Mouse (Mus musculus) right cerebral cortex, adult 2 months (tissue): ENCODE measurements at regions not wholly inside any gene's neighbourhood (a gene's known extent, or its start where the extent isn't known, plus 50 kb on each side); places are given as distances from the start of the nearest gene placed in this dataset.

Experiments used
- DNase-seq, 2 experiments: peaks; one replicate each; pipeline ENCODE4 v3.0.0; 2021 to 2022; ENCODE audit warnings: low spot score in 2 of 2

DNA sequence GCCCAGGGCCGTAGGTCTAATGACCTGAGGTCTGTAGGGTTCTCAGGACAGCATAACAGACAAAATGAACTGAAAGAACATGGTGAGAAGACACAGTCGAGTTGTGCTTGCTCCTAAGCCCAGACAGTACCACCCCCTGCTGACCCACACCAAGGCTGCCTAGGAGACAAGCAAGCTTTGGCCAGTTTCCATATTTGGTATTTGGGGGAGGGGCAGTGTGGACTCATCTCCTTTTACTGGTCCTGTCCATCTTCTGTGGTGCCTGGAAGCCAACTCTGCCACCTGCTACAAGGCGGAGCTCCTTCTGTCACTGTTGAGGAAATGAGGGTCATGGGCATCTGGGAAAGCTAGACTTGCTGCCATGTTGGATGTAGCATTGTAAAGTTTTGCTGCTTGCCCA lies 68.9 kb downstream of the Tex29 start:
- DNase-seq, result no peak

DNA sequence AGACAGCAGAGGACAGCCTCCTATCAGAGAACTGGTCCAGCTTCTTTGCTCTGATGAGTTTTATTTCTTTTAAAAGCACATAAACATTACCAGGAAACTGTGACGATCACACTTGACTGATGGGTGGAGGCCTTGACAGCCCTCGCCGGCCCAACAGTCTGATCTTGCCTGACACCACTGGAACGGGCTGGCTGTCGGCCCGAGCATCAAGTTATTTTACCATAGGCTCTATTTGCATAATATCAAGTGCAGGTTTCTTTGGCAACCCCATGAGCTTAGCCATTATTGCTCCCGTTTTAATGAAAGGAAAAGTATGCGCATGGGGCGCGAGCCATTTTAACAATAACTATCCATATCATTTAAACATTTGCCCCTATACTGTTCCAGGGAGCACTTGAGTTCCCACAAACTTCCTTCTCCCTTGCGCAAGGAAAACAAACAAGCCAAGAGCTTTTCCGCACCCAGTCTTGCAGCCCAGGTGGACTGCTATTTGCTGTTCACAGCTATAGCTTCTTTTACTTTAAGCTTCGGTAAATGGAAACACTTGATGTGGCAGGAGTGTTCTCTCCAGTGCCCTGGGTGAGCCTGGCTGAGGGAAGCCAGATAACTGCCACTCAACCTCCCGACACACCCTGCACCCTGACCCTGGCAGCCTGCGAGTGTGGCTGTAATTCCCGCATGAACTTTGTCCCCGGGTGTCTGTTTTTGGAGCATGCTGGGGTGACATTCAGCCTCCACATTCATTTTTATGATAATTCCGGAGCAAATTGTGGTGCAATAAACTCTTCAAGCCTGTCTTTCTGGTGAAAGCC lies 71.6 kb downstream of the Tex29 start:
- DNase-seq, result no peak

DNA sequence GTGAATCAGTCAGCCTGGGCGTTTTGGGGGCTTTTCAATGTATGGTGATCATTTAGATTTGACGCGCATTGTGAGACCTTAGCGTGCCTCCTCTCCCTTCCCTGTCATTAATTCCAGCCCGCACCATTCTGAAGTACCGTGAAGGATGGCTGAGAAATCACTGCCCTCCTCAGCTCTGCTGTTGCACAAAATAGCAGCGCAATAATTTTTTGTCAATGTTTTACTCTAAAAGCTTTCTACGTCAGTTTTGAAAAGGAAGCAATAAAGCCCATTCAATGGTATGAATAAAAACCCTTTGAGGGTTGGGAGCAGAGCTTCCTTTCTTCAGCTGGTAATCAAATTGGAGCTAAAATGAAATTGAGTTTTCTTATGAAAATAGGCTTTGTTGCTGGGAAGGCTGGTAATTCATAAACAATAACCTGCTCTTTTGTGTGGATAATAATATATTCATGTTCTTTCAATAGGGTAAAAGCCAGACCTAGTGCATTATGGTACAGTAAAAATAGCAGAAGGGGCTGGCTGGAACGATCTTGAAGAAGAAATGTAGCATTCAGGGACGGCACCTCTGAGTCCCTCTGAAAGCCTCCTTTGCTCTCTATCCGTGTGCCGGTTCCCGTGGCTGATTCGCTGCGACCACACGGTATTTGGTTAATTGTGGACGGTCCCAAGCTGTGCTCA lies 72.3 kb downstream of the Tex29 start:
- DNase-seq, result no peak

DNA sequence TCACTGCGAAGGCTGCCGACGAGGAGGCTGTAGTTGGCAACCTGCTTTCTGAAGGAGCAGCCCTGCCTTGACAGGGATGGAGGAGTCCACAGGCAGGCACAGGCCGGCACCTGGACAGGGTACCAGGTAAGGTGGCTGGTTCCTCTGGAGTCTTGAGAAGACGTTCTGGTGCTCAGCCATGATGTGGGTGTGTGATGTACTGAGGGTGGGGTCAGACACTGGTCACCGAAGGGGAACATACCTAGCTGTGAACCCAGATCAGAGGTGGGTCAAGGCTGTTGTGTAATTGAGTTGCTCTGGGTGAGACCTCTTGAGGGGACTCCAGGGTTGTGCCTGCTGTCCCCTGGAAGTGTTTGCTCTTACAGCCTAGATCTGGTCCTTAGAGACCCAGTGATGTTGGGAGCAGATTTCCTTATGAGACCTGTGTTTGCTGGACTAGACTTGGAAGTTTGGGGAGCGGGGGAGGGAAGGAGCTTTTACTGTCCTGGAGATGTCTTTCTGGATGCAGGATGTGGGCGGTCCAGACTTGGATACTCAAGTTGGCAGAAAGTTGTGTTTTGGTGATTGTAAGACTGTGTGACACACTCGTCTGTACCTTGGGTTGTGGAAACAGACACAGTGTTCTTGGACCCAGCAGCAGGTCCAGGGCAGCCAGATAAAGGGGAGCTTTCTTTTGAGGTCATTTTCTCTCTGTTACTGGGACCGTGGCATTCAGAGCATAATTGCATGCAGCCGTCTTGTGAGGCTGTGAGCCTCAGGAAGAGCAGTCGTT lies 73.0 kb downstream of the Tex29 start:
- no peak for DNase-seq

DNA sequence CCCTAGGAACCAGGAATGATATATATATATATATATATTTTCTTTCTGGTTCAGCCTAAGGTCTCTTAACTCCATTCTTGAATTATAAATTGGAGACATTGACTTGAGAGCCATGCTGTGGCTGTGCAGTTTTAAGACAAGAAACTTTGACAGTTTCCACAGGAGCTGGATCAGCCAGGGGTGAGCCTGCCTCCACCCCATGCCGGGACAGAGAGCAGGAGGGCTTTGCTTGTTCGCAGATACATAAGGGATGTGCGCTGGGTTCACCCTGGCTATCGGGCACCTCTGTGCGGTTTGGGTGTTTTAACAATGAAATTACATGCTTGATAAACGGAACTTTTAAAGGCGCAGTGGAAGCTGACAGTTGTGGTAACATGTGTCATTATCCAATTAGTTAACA lies 73.9 kb downstream of the Tex29 start:
- no peak for DNase-seq

DNA sequence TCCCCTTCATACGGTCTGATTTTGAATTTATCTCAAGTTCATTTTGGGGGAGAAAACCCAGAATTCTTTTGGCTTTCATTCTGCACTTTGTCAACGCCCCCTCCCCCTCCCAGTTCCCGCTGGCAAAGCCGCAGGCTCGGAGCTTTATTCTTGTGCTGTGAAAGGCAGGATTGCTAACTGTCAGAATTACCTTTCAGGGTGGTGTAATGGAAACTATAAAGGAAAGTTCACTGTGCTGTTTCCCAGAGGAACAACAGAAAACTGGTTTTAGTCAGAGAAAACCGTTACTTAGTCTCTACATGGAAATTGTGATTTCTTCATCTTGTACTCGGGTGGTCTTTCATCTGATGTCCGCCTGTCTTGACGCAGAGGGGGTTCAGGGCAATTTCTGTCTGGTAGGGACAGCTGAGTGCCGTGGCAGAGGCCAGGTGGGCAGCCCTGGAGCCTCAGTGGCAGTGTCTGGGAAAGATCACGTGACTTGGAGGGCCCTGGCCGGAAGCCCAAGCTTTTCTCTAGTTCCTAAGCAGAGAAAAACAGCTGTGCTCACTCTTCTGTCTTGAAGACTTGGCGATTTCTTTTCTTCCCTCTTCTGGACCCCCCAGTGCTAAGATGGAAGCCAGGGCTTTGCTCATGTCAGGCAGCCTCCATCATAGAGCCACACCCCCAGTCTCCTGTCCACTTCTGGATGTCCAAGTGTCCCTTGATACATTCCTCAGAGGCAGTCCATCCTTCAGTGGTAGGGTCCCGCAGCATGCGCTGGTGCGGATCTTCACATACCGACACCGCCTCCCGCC lies 74.6 kb downstream of the Tex29 start:
- peak in 1 of 2 experiments; percentile 9 for DNase-seq

DNA sequence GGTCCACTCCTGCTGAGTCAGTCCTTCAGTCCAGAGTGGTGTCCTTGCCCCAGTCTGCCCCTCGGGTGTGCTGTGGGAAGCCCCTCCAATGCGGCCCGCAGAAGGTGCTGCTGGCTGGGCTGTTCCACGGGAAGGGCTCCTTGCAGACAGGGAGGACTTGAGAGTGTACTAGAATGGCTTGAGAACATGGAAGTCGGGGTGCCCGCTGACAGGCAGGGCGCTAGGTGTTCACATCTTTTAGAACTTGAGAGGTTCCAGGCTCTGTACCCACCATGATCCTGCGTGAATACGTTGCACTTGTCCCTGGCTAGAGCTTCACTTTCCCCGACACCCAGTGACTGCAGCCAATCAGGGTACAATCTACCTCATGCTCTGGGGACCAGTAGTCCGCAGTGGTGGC lies 75.4 kb downstream of the Tex29 start:
- no peak for DNase-seq

DNA sequence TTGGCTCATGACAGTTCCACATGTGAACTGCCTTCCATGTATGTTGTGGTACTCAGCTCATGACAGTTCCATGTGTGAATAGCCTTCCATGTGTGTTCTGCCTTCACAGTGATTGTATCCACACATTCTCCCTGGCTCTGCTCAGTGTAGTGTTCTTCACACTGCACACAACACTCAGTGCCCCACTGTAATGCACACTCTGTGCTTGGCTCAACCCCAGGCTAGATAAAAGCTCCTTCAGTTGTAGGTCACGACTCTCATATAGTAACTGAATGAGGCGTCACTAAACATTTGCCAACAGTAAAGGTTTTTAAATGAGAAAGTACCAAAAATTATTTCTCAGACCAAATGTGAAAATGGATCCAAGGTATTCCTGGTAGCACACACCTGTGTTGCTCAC lies 79.6 kb downstream of the Tex29 start:
- DNase-seq, result no peak

DNA sequence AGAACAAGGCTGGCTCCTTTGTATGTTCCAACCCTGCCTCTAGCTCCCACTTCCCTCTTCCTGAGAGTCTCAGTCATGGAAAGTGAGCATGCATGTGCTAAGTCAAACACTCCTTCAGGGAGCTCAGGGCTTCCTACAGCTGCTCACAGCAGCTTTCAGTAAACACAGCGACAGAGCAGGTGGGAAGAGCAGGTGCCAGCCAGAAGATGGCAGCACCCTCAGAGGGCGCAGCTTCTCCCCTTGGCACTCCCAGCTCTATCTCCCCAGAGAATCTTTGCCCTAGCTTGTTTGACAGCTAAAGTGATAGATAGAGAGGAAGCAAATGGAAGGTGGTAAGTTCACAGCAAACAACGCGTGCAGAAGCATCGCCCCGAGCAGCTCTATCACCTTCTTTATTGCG lies 82.8 kb downstream of the Tex29 start:
- no peak for DNase-seq

DNA sequence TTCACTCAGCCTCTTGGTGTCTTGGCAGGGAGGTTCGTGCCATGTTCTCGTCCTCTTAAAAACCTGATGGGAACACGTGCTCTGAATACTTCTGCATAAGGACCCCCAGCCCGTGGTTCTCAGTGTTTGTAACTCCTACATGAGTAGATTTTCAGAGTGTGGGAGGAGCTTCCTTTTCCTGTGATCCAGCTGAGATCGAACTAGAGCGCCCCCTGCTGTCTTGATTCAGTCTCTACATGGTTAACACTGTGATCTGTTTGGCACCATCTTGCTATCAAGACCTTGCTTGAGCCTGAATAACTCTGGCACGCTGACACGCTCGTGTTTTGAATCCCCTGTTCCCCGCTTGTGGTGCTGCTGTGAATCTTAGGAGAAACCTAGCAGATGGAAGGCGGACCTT lies 83.9 kb downstream of the Tex29 start:
- DNase-seq, result peak; percentile 75 to 79

DNA sequence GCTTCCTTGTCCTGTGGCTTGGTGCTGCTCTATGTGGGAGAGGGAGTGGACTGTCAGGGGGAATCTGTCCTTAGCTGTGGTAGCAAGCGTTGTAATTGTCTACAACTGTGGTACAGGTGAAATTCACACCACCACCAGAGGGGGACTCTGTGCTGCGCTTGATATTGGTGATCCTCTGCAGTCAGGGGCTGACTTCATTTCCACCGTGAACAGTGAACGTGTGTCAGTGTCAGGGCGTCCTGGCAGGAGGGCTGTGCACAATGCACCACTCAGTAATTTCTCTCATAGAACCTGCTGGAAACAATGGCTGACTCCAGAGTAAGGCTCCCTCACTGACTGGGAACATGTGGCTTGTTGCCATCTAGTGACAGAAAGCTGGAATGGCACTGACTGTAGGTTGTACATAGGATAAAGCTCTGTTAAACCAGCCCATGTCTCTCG lies 102.6 kb downstream of the Tex29 start:
- peak; percentile 66 to 69 for DNase-seq

DNA sequence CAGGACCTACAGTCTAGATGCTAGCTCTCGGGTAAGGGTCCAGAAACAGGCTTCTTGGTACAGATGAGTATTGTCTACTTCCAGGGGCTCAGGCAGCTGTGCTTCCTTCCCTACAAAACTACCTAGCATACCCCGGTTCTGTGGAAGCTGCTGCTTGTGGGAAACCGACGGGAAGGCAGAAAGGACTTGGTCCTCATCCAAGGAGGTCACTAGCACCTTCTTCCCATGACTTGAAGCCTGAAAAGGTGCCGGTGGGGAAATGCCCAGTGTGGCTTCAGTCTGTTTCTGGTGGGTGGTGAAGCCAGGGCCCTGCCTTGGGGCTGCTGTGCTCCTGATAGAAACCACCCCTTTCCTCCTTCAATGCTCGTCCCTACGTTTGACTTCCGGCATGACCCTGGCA lies 107.5 kb downstream of the Tex29 start:
- no peak for DNase-seq

DNA sequence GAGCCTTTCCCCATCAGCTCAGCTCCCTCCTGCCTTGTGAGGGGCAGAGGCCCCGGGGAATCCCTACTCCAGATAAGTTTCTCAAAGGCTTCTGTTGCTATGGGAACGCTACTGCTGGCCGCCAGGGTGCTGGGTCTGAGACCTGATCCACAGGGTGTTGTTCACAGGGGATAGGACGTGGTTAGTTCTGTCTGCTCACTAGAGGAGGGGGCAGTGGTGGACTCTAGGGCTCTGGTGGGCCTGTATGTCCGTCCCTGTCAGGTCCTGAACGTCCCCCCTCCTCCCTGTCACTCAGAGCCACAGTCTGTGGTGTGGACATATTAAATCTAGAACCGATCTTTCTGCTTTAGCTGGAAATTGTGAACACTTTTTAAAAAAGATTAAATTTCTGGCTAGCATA lies 116.0 kb downstream of the Tex29 start:
- no peak for DNase-seq

DNA sequence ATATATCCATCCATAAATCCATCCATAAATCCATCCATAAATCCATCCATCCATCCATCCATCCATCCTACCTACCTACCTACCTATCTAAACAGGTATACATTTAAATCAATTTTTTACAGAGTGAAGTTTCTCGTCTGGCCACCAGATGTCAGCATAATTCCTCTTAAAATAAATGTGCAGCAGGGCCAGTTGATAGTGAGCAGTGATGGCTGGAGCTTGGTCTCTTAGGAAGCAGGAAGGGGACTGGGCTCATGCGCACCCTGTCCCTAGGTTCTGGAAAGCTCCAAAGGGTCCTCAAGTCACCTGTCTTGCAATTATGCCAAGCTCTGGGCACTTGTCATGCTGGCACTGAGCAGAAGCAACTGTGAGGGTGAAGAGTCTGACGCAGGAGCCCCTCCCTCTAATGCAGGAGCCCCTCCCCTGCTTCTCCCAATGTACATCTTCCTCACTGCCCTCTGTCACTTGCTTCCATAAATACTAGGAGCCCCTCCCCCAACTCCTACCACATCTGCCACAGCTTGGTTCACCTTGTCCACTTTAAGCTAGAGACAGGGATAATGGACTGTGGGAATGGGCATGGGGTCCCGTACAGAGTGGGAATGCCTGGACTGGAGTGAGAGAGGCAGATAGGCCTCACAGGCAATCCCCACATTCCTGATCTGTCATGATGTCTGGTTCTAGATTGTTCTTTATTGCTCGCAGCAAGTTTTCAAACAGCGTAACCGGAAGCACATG lies 116.9 kb downstream of the Tex29 start:
- peak in 1 of 2 experiments; percentile 72 for DNase-seq

DNA sequence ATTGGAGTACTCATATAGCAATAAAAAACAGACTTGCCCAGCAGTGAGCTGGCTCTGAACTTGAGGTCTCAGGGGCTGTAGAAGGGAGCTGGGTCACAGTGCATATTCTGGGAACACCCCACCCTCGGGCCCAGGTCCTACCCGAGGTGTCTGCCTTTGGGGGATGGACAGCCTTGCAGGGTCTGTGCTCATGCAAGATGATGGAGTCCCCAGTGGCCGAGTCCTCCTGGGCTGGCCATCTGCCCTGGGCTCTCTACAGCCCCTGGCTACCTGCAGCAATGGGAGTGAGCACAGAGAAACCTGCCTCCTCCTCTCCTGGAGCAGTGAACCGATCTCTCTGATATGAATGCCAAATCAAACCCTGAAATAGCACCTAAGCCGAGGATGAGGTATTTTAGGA lies 117.9 kb downstream of the Tex29 start:
- DNase-seq, result no peak

DNA sequence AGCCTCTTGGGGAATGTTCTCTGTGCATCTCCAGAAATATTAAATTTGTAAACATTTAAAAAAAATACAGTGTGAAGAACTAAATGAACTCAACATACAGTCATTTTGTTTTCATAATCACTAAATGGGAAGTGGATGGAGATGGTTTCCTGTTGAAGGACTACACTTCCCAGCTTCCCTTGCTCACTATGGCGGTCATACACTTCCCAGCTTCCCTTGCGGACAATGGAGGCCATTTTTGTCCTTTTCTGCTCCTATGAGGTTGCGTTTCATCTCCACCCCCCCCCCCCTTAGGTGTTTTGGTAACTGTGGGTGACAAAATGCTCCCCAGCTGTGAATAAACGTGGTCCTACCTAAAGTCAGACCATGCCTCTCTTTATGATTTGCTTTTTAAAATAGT lies 119.2 kb downstream of the Tex29 start:
- DNase-seq, result no peak

DNA sequence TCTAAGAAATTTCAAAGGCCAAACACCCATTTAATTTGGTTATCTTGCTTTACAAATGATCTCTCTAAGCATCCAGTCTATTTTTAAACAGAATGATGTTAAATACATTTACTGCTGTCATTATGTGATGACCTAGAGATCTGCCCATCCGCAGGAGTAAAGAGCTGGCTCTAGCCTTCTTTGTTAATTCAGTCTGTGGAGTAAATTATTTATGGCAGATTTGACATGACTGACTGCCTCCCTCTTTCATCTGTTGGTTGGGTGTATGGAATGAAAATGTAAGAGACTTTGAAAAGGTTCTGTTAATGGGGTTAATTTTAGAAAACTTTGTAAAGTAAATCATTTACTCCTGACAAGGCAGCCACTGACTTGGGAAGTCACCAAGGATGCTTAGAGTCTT lies 123.3 kb downstream of the Tex29 start:
- DNase-seq, result no peak

DNA sequence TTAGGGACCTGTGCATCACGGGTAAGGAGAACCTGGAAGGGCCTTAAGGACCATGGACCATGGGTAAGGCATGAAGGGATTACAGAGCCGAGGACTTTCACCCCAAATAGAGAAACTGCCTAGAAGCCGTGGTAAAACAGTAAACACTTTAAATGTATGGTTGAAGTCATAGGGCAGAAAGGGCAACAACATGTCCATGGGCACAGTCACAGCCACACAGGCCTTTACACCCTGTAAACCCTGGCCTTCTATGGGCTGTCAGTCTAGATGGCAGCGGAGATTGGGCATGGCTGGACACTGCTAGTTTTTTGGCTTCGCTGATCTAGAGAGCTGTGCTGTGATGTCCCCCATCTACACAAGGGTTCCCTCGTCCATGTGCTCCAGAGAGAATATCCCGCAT lies 127.4 kb downstream of the Tex29 start:
- DNase-seq, result no peak

DNA sequence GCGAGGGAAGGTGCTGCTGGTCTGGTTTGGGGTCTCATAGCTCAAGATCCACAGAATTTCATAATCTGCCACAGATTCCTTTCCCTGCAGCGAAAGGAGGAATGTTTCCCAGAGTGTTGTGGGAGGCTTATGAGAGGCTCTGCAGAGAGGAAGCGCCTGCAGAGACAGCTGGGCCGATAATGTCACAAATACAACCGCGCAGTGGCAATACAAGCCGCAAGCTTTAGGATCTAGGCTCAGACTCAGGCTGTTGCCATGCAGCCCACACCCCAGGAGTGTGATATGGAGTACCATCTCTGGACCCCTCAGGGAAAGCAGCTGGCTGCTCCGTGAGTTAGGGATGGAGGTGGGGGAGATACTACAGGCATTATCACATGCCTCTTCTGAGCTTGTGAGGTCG lies 130.2 kb downstream of the Tex29 start:
- DNase-seq, result peak; percentile 37 to 44

DNA sequence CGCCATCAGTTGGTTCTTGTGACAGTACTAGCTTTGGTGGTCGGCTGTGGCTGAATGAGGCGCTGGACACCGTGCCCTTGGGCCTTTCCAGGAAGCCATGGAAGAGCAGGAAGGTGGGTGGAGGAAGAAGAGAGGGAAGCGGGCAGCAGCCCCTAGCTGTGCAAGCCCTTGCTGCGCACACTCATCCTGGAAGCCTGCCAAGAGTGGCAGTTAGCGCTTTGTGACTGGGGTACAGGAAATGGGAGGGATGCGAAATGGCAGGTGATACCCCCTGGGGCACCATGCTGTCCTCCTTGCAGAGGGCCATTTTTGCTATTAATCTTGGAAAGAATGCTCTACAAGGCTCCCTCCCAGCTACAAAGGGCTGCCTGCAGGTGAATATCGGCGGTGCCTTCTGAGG lies 133.2 kb downstream of the Tex29 start:
- no peak for DNase-seq

DNA sequence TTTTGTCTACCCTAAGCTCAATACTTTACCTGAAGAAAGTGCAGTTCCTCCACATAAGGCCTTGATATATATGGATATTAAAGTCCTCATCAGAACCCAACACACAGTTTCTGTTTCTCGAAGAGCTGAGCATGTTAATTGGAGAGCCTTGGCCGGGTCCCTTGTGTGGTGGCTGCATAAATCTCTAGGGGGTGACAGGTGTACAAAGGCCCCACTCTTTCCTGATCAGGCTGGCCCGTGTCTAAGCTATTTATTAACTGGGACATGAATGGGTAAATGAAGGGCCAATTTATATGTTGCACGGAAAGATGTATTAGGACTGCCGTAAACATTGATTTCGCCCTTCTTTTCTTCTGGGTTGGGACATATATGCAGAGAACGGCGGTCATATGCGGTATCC lies 136.8 kb downstream of the Tex29 start:
- DNase-seq, result no peak
